Mouse (Mus musculus) MEL-GATA-1-ER (cell line): ENCODE results near the gene Scyl1.
"Not testable (repeated sequence)": the region's sequence is repeated elsewhere in the genome, so short reads cannot be mapped to it uniquely, and the experiment has no call there.

Source experiments
- DNase-seq: peaks from one replicate; pipeline ENCODE4 v3.0.0-alpha.2; 2012; ENCODE audit warnings: low read depth; ENCODE audit errors: extremely low read depth

The Scyl1 gene

GRCm38 (mm10) chr19:5803041-5803880 is 32.0 kb upstream of the Scyl1 start:
- DNase-seq: peak; percentile 90

GRCm38 (mm10) chr19:5802787-5803040 is 31.5 kb upstream of the Scyl1 start:
- no peak for DNase-seq

DNA sequence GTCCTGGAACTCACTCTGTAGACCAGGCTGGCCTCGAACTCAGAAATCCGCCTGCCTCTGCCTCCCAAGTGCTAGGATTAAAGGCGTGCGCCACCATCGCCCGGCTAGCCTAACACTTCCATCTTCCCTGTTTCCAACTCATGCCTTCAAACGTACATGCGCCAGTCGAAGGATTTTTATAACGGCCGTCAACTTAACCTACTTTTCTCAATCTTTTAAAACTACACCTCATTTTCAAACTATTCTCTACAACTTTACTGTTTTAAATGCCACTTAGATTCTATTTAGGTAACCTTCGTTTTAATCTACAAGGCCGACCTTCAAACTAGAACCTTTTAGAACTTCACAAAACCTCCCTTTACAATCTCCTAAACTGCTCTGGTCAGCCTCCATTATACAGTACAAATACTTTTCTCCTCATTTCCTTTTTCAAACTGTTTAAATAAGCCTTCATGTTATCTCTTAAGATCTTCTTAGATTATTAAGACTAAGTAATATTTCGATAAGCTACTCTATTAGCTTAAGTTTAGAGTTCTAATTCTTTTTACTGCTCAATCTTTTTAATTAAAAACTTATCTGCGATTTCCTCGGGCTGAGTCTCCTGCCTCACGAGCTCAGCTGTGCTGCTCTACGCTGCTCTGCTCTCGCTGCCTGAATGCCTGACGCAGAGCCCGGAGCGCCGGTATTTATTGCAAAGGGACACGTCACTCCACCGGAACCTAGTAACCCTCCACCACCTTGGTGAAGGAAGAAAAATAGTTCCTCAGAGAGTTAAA is 31.0 kb upstream of the Scyl1 start:
- DNase-seq: peak; percentile 80

DNA sequence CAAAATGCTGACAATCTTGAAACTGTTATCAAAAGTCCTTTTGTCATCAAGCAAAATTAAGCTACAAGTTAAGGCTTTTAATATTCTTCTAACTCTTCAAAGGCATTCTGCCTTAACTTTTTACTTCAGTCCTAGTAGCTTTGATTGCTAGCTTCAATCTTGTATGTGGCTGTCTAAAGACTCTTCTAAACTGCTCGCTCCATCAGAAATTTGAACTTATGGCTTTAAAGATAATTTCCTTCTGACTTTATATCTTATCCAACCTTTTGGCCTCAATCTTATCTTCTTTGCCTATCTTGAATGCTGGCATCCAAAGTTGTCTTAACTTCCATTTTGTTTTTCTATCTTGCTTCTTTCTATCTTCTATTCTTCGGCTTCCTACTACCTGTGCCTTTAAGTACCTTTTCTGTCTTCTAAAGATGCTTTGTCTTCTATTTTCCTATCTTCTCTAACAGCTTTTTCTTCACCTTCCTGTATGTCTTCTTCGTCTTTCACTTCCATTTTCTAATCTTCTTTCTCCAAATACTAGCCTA is 30.3 kb upstream of the Scyl1 start:
- no peak for DNase-seq

DNA sequence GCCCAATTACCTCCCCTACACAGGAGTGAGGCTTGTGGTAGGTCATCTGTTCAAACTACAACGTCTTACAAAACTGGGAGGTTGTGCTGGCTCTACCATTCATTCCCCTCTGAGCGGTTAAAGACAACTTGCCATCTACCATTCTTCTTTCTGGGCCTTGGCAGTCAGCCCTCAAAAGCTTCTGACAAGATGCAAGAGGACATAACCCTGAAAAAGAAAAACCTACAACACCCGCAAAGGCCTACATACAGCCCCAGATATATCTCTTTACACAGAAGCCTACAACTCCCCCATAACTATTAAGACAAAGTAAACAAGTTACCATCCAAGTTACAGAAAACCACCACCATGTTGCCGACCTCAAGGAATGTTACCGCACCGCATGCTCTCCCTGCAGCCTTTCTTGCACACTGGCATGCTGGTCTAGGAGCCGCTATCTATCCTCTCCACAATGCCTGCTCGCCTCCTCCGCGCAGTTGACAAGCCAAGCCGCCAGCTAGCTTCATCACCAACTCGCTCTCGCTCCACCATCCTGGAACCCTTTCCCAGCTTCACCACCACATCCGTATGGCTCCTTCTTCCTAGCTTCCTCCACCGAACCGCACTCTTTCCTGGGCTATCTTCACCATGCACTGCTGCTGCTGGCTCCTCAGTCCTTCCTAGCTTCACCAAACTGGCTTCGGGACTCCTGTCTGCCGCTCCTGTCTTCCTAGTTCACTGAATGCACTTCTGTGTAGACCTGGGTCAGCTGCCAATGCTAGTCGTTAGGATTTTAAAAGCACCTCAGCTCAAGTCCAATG is 29.6 kb upstream of the Scyl1 start:
- DNase-seq: peak; percentile 36

- DNase-seq: no peak
Observed at GRCm38 (mm10) chr19:5800350-5800631, 29.1 kb upstream of the Scyl1 start.

DNA sequence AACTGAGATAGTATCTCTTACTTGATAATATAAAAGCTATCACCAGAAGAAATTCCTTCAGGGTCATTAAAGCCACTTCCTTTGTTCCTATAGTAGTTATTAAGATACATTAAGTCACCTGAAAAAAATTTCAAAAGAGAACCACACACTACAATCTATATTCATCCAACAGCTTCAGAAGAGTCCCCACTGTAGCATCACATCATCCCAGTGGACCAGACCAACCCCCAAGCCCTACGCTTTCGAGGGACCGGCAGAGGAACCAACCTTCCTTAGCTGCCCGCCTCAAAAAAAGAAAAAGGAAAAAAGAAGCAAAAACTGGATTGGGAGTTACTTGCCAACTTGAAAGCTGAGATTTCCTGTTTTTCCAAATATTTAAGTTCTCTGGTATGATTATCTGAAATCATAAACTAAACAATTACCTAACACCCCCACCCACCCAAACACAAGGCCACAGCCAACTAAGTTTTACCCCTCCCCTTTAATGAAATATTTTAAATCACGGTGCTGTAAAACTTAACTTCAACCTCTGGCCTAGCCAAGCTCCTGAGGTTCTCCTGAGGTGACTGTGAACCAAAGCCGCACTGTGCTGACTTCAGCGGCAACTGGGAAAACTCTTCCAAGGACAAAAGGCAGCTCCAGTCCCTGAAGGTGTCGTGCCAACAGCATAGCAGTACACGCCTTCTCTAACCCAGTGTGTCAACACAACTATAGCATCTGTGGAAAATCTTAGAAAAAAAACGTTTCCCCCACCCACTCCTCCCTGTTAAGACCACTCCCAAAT is 28.5 kb upstream of the Scyl1 start:
- no peak for DNase-seq

DNA sequence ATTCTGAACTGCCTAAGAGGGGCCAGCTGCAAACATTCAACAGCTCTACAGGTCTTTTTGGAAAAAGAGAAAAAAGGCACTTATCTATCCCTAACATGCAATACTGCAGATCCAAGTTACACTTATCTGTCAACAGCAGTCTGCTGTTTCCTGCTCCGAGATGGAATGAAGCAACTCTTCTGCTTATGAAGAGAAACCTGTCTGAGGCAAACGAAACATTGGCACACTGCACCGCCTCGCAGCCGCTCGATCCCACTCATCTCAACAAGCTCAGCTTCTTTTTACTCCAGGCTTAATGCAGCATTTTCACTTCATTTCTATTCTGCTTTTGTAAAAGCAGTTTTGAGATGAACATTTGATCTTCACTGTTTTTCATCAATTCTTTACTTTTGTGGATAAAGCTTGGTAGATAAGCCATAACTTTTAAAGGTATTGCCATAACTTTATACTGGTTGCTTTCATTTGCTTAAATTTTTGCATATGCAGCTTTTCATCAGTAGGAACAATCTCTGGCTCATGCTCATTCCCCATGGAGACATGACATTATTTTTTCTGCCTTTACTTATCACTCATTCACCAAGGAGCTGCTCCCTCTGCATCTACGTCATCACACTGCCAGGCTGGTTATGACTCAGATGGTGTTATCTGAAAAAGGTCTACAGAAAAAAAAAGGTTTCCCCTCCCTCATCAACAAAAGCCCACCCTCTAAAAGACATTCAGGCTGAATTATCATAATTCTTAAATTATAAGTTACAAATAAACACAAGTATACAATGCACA is 27.7 kb upstream of the Scyl1 start:
- DNase-seq: peak; percentile 89

- DNase-seq: no peak
Observed at GRCm38 (mm10) chr19:5797381-5798111, 26.3 kb upstream of the Scyl1 start.

DNA sequence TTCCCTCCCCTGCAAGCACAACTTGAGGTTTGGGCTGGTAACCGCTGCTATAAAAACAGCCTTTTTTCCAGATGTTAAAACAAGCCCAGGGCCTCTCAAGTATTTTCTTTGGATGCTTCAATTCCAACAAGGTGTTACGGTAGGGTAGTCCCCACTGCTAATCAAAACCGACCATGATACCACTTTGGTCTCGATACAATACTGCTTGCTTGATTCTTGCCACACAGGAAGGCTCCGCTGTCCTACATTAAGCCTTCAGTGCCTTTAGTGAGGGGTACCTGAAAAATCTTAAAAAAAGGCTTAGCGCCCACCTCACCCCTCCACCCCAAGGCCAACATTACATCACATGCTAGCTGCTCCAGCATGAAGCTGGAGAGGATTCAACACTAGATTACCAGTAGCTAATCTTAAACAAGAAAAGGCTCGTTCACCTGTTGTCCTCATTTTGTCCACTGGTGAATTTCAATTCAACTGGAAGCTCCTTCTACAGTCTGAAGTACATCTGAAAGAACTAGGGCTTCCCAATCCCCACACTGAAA is 25.4 kb upstream of the Scyl1 start:
- DNase-seq: no peak

- DNase-seq: no peak
Observed at GRCm38 (mm10) chr19:5795668-5796572, 24.7 kb upstream of the Scyl1 start.

GRCm38 (mm10) chr19:5794771-5795576 is 23.8 kb upstream of the Scyl1 start:
- DNase-seq: peak; percentile 33

GRCm38 (mm10) chr19:5793917-5794770 is 22.9 kb upstream of the Scyl1 start:
- not testable (repeated sequence) for DNase-seq

- peak; percentile 66 for DNase-seq
Observed at GRCm38 (mm10) chr19:5793116-5793515, 21.9 kb upstream of the Scyl1 start.

GRCm38 (mm10) chr19:5791329-5791728 is 20.1 kb upstream of the Scyl1 start:
- no peak for DNase-seq

DNA sequence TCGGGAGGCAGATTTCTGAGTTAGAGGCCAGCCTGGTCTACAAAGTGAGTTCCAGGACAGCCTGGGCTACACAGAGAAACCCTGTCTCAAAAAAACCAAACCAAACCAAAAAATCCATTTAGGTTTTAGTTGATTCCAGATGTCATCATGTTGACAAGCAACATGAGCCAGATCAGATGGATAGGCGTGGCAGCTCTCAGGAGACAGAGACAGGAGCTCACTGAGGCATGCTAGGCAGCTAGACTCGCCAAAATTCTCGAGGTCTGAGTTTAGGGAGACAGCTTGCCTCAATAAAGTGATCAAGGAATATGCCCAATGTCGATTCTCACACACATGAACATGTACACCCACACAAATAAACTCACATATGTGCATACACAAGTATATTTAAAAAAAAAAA is 17.8 kb upstream of the Scyl1 start:
- no peak for DNase-seq

- no peak for DNase-seq
Observed at GRCm38 (mm10) chr19:5788620-5789019, 17.4 kb upstream of the Scyl1 start.
